Mouse (Mus musculus): ENCODE measurements around the gene Bgn. TPM values are rescaled to one million over a fixed set of nuclear protein-coding genes. Genes with fewer than 3 reads are reported as not detected.
A peak's percentile ranks its signal among the peaks of the same experiment; 100 is the strongest.

Bgn gene
- polyA plus RNA-seq (2014; fragmentation: Nextera tagmentation; extraction: Ambion mirVana), result 192 and 196 TPM in 2 replicates

DNA sequence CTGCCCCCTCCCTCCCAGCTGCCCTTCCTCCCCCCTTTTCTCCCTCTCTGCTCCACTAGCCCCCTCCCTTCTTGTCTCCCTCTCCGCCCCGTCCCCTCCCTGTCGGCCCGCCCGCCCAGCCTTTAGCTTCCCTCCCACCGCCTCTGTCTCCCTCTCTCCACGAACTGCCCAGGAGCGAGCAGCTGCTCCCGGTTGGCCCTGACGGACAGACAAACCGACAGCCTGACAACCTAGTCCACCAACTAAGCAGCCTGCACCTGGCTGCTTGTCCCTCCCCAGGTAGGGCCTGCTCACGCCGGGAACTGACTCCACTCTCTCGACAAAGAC lies at the start of gene Bgn:
Gene Bgn (plus strand): TSS at position 119 of the 327 bp plus-strand sequence.
- DNase-seq (peak; percentile 58), ATAC-seq (ENCODE audit: insufficient read depth) (peak; percentile 77)
- H3K36me3 ChIP-seq (ENCODE audit: insufficient read depth), result no peaks in the 10 kb centered on the region
- TF ChIP-seq CTCF (IDR thresholded peaks at IDR 0.05; ENCODE audit: low read depth), result no peak
- WGBS, result 14% methylated on average over 7 of the region's 14 CpGs
- H3K27me3 ChIP-seq (ENCODE audit: insufficient read depth, low read length), result no peaks in the 10 kb centered on the region
- H3K4me3 ChIP-seq (ENCODE audit: low read depth, low read length), result peak within 1 kb of the TSS; percentile 44
- H3K4me2 ChIP-seq, result peak within 1 kb of the TSS; percentile 61
- peak within 1 kb of the TSS; percentile 59 for H3K9ac ChIP-seq
- H3K4me1 ChIP-seq (ENCODE audit: insufficient read depth), result no peaks in the 10 kb centered on the region; the same call in 1 of the 2 replicates
- no peaks in the 10 kb centered on the region for H3K9me3 ChIP-seq (ENCODE audit: low read depth, low read length)
- H3K27ac ChIP-seq (ENCODE audit: low read depth), result peak within 1 kb of the TSS; percentile 72

- no peaks in the 10 kb centered on the region for H3K9me3 ChIP-seq (ENCODE audit: low read depth, low read length)
- no peak for TF ChIP-seq CTCF (IDR thresholded peaks at IDR 0.05; ENCODE audit: low read depth)
- H3K4me2 ChIP-seq, result no peak within 1 kb of the TSS
- no peak within 1 kb of the TSS for H3K27ac ChIP-seq (ENCODE audit: low read depth)
- H3K4me1 ChIP-seq (ENCODE audit: insufficient read depth), result no peaks in the 10 kb centered on the region
- H3K27me3 ChIP-seq (ENCODE audit: insufficient read depth, low read length), result no peaks in the 10 kb centered on the region
- H3K9ac ChIP-seq, result no peak within 1 kb of the TSS
- DNase-seq (no peak), ATAC-seq (ENCODE audit: insufficient read depth) (no peak)
- 0 out of 2 replicates have a peak, but pooled peaks cover 9% of the 10 kb centered on the region for H3K36me3 ChIP-seq (ENCODE audit: insufficient read depth)
- WGBS, result 48% methylated on average over 11 of the region's 11 CpGs
- no peak within 1 kb of the TSS for H3K4me3 ChIP-seq (ENCODE audit: low read depth, low read length)
Observed at GRCm38 (mm10) chrX:73435252-73435651, 48.1 kb upstream of the Bgn start, which contains the start of gene Trex2. TSS of gene Trex2 (minus strand) at chrX:73435344.

- TF ChIP-seq CTCF (IDR thresholded peaks at IDR 0.05; ENCODE audit: low read depth), result no peak
- H3K27ac ChIP-seq (ENCODE audit: low read depth), result no peak overlapping the region
Observed at GRCm38 (mm10) chrX:73441428-73441827, 42.0 kb upstream of the Bgn start.

GRCm38 (mm10) chrX:73451949-73452348 lies 31.5 kb upstream of the Bgn start:
- ATAC-seq (ENCODE audit: insufficient read depth) (no peak), DNase-seq (peak; percentile 69)
- peak; percentile 74 for TF ChIP-seq CTCF (IDR thresholded peaks at IDR 0.05; ENCODE audit: low read depth)
- Histone ChIP-seq H3K27me3 (ENCODE audit: insufficient read depth, low read length) (no peaks in the 10 kb centered on the region), H3K9me3 (ENCODE audit: low read depth, low read length) (no peaks in the 10 kb centered on the region), H3K4me2 (no peak overlapping the region), H3K9ac (no peak overlapping the region), H3K4me3 (ENCODE audit: low read depth, low read length) (no peak overlapping the region), H3K4me1 (ENCODE audit: insufficient read depth) (no peaks in the 10 kb centered on the region), H3K27ac (ENCODE audit: low read depth) (no peak overlapping the region), H3K36me3 (ENCODE audit: insufficient read depth) (no peaks in the 10 kb centered on the region)
- 24% methylated on average over 2 of the region's 2 CpGs for WGBS

More at GRCm38 (mm10) chrX:73441428-73441827, 42.0 kb upstream of the Bgn start:
- Histone ChIP-seq H3K27me3 (ENCODE audit: insufficient read depth, low read length) (no peaks in the 10 kb centered on the region), H3K4me2 (no peak overlapping the region), H3K9me3 (ENCODE audit: low read depth, low read length) (no peaks in the 10 kb centered on the region), H3K36me3 (ENCODE audit: insufficient read depth) (0 out of 2 replicates have a peak, but pooled peaks cover 9% of the 10 kb centered on the region), H3K9ac (no peak overlapping the region), H3K4me1 (ENCODE audit: insufficient read depth) (no peaks in the 10 kb centered on the region), H3K4me3 (ENCODE audit: low read depth, low read length) (no peak overlapping the region)
- WGBS, result 41% methylated on average over 2 of the region's 2 CpGs
- DNase-seq (no peak), ATAC-seq (ENCODE audit: insufficient read depth) (no peak)

DNA sequence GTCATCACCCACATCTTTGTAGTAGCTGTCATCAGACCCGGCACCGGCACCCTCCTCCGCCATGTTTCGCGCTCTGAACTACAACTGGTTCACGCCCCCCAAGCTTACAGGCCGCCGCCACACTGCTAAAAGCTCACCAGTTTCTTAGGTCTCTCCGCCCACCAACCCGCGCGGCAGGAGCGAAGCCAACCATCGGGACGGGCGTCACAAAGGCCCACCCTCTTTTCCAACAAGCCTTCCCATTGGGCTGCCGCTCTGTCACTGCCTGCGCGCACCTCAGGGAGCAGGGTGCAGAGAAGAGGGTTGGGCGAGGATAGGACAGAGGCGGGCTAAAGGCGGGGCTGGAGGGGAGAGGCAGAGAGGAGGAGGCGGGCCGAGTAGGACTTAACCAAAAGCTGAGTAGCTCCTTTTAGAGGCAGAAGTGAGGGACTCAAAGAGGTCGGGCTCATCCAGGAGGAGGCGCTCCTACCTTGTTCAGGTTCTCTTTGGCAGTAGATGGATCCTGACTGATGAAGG lies 24.5 kb upstream of the Bgn start, which contains the start of gene Haus7:
Gene Haus7 (minus strand): TSS at position 168 of the 516 bp plus-strand sequence.
- no peaks in the 10 kb centered on the region for H3K4me1 ChIP-seq (ENCODE audit: insufficient read depth)
- WGBS, result 12% methylated on average over 26 of the region's 26 CpGs
- ATAC-seq (ENCODE audit: insufficient read depth) (peak; percentile 100), DNase-seq (peak; percentile 93)
- peak; percentile 68 for TF ChIP-seq CTCF (IDR thresholded peaks at IDR 0.05; ENCODE audit: low read depth)
- no peaks in the 10 kb centered on the region for H3K36me3 ChIP-seq (ENCODE audit: insufficient read depth)
- H3K9ac ChIP-seq, result peak within 1 kb of the TSS; percentile 49
- peak within 1 kb of the TSS; percentile 63 for H3K4me2 ChIP-seq
- H3K4me3 ChIP-seq (ENCODE audit: low read depth, low read length), result peak within 1 kb of the TSS; percentile 51
- no peaks in the 10 kb centered on the region for H3K9me3 ChIP-seq (ENCODE audit: low read depth, low read length)
- no peak within 1 kb of the TSS for H3K27ac ChIP-seq (ENCODE audit: low read depth)
- no peaks in the 10 kb centered on the region for H3K27me3 ChIP-seq (ENCODE audit: insufficient read depth, low read length)

DNA sequence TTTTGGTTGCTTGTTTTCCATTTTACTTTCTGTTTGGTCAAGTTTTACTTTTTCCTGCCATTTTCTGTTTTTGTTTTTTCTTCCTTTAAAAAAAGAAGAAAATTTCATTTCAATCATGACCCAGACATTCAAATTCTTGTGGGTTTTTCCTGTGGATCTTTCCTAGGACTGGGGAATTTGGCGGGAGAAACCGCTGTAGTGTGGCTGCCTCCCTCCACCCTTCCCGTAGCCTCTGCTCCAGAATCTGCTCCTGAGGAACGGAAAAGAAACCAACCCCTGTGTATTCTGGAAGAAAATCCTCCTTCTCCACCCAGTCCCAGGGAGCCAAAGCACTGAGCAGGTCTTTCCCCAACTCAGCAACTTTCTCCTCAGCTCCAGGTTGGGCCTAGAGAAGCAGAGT lies 22.6 kb upstream of the Bgn start:
- H3K9ac ChIP-seq, result no peak overlapping the region

GRCm38 (mm10) chrX:73465483-73466186 lies 17.8 kb upstream of the Bgn start:
- DNase-seq, result peak; percentile 74
- 55% methylated on average over 9 of the region's 9 CpGs for WGBS
- Histone ChIP-seq H3K4me1 (ENCODE audit: insufficient read depth) (no peaks in the 10 kb centered on the region; the same call in 1 of the 2 replicates), H3K27me3 (ENCODE audit: insufficient read depth, low read length) (no peaks in the 10 kb centered on the region), H3K4me2 (no peak overlapping the region), H3K36me3 (ENCODE audit: insufficient read depth) (no peaks in the 10 kb centered on the region), H3K4me3 (ENCODE audit: low read depth, low read length) (no peak overlapping the region), H3K9ac (no peak overlapping the region), H3K27ac (ENCODE audit: low read depth) (peak overlapping the region; percentile 63), H3K9me3 (ENCODE audit: low read depth, low read length) (no peaks in the 10 kb centered on the region)
- peak; percentile 82 for ATAC-seq (ENCODE audit: insufficient read depth)
- no peak for TF ChIP-seq CTCF (IDR thresholded peaks at IDR 0.05; ENCODE audit: low read depth)

More for the DNA sequence above, 22.6 kb upstream of the Bgn start:
- H3K9me3 ChIP-seq (ENCODE audit: low read depth, low read length), result no peaks in the 10 kb centered on the region
- ATAC-seq (ENCODE audit: insufficient read depth) (no peak), DNase-seq (no peak)
- H3K4me3 ChIP-seq (ENCODE audit: low read depth, low read length), result no peak overlapping the region
- 73% methylated on average over 4 of the region's 4 CpGs for WGBS
- no peaks in the 10 kb centered on the region for H3K27me3 ChIP-seq (ENCODE audit: insufficient read depth, low read length)
- H3K4me2 ChIP-seq, result no peak overlapping the region
- TF ChIP-seq CTCF (IDR thresholded peaks at IDR 0.05; ENCODE audit: low read depth), result no peak
- H3K4me1 ChIP-seq (ENCODE audit: insufficient read depth), result no peaks in the 10 kb centered on the region
- H3K36me3 ChIP-seq (ENCODE audit: insufficient read depth), result no peaks in the 10 kb centered on the region
- no peak overlapping the region for H3K27ac ChIP-seq (ENCODE audit: low read depth)

Data from lung, embryonic 14.5 days (tissue).